Mouse (Mus musculus) myocyte (in vitro differentiated cells): ENCODE data around the gene 9630041A04Rik.

ENCODE experiments used
- CEBPB ChIP-seq: IDR thresholded peaks from 2 replicates; pipeline ENCODE4 v1.6.1; 2011; ENCODE audit warnings: mild to moderate bottlenecking, moderate library complexity; ENCODE audit not compliant: poor library complexity, insufficient read depth, severe bottlenecking
- MAX ChIP-seq: IDR thresholded peaks from one replicate; pipeline ENCODE4 v1.6.1; 2011; ENCODE audit warnings: low read depth, mild to moderate bottlenecking, control low read depth
- MYOG ChIP-seq, 3 experiments: IDR thresholded peaks; one replicate each; pipeline ENCODE4 v1.6.1; 2011; ENCODE audit warnings: control low read depth in 2 of 3, low read depth in 2 of 3, mild to moderate bottlenecking in 2 of 3; ENCODE audit not compliant: insufficient read length in 2 of 3, control insufficient read depth in 1 of 3, insufficient read depth in 1 of 3
- POLR2A ChIP-seq: IDR thresholded peaks from one replicate; pipeline ENCODE4 v1.6.1; 2011; ENCODE audit warnings: low read depth, mild to moderate bottlenecking, control low read depth, moderate library complexity; ENCODE audit not compliant: insufficient read length
- POLR2AphosphoS2 ChIP-seq: IDR thresholded peaks from one replicate; pipeline ENCODE4 v1.6.1; 2011; ENCODE audit warnings: low read depth, control low read depth; ENCODE audit not compliant: insufficient read length
- TCF12 ChIP-seq: IDR thresholded peaks from one replicate; pipeline ENCODE4 v1.6.1; 2011; ENCODE audit warnings: mild to moderate bottlenecking, control low read depth; ENCODE audit not compliant: poor library complexity, insufficient read depth, severe bottlenecking
- USF1 ChIP-seq: IDR thresholded peaks from one replicate; pipeline ENCODE4 v1.6.1; 2011; ENCODE audit warnings: low read depth, mild to moderate bottlenecking, control low read depth, moderate library complexity

DNA sequence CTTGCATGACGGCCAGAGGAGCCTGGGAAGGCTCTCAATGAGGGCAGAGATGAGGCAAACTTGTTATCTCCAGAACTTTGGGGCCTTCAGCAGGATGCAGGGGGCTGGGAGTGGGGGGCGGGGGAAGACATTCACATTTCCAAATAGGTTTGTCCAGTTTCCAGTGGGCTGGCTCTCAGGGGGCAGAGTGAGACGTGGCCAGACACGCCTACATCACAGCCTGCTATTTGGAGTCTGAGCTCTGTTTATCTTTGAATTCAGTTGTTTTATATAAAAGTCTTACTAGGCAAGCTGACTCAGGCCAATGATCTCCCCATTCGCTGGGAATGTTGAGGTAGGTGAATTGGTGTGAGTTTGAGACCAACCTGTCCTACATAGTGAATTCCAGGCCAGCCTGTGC is 1.5 kb downstream of the 9630041A04Rik start:
- no peak for TF ChIP-seq POLR2A
- TF ChIP-seq USF1: no peak
- no peak for TF ChIP-seq POLR2AphosphoS2
- TF ChIP-seq TCF12: no peak
- TF ChIP-seq MAX: no peak
- no peak for TF ChIP-seq CEBPB
- no peak for TF ChIP-seq MYOG (IDR thresholded peaks at IDR 0.05; ENCODE audit: control insufficient read depth in 1 of 3, insufficient read depth in 1 of 3, insufficient read length in 2 of 3, low read depth in 2 of 3)
